Mouse (Mus musculus) embryonic facial prominence, embryonic 14.5 days (tissue): Measurements from ENCODE around the gene Myrfl. TPM values are rescaled to one million over a fixed set of nuclear protein-coding genes. Genes with fewer than 3 reads are reported as not detected.

ENCODE experiments used
- ATAC-seq: fragments of 200-750 bp; cut with Nextera tagmentation; 2 replicates; pipeline ENCODE4 v1.8.0; 2017; ENCODE audit warnings: low read depth, moderate number of reproducible peaks, moderate TSS enrichment
- DNase-seq: peaks from one replicate; pipeline ENCODE4 v3.0.0-alpha.2; 2015; ENCODE audit warnings: low spot score
- H3K27ac ChIP-seq: fragments of 300-500 bp; sonication (generic); replicated peaks from 2 replicates; pipeline ENCODE4 v1.5.1; 2014; ENCODE audit warnings: low read depth, mild to moderate bottlenecking, low read length, moderate library complexity
- H3K27me3 ChIP-seq: fragments of 300-500 bp; sonication (generic); replicated peaks from 2 replicates; pipeline ENCODE4 v1.6.1; 2014; ENCODE audit warnings: low read length; ENCODE audit not compliant: control insufficient read depth, insufficient read depth
- H3K36me3 ChIP-seq: fragments of 300-500 bp; sonication (generic); 2 replicates; pipeline ENCODE4 v1.6.1; 2014; ENCODE audit warnings: low read length, mixed read lengths; ENCODE audit not compliant: control insufficient read depth, insufficient read depth
- H3K4me1 ChIP-seq: fragments of 300-500 bp; sonication (generic); 2 replicates; pipeline ENCODE4 v1.6.1; 2014; ENCODE audit warnings: antibody characterized with exemption, low read length; ENCODE audit not compliant: control insufficient read depth, insufficient read depth
- H3K4me2 ChIP-seq: fragments of 300-500 bp; sonication (generic); 2 replicates; pipeline ENCODE4 v1.6.1; 2014; ENCODE audit warnings: low read depth, mild to moderate bottlenecking, low read length, moderate library complexity, mixed read lengths
- H3K4me3 ChIP-seq: fragments of 300-500 bp; sonication (generic); 2 replicates; pipeline ENCODE4 v1.5.1; 2014; ENCODE audit warnings: low read depth, mild to moderate bottlenecking, low read length
- H3K9ac ChIP-seq: fragments of 300-500 bp; sonication (generic); 2 replicates; pipeline ENCODE4 v1.6.1; 2014; ENCODE audit warnings: low read depth, mild to moderate bottlenecking, low read length, moderate library complexity, mixed read lengths
- H3K9me3 ChIP-seq: fragments of 300-500 bp; sonication (generic); 2 replicates; pipeline ENCODE4 v1.6.1; 2016; ENCODE audit warnings: low read length; ENCODE audit not compliant: control insufficient read depth
- WGBS: fragments of 180-500 bp; shearing (Covaris S2); extraction: QIAGEN DNeasy Blood & Tissue Kit; methylation state at CpG from one replicate; pipeline ENCODE4 v1.1.7; 2014; 5-methylcytosine and 5-hydroxymethylcytosine counted together
- polyA plus RNA-seq: library from polyadenylated mRNA; unstranded; fragments of >200 nt; fragmentation: Nextera tagmentation; extraction: Ambion mirVana; gene quantifications from 2 replicates; pipeline ENCODE4 v1.2.1, GENCODE M21; 2014

Gene Myrfl
- polyA plus RNA-seq, 1 experiment from 2014 or later, result 0.31 TPM

DNA sequence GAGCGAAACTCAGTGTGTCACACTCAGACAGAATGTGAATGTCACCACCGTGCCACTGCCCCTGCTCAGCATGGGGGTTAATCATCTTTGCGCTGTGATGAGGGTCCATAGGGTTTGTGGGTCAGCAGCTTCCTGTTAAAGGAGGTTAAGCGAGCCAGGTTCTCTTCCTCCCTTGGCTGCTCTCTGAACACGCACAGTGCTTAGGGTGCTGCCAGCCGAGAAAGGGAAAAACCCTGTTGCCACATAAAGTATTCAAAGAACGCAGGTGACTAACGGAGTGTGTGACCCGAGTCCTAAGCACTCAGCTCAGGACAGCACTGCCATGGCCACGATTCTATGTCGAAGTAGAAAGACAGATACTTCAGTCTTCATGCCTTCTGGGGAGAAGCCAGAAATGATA is 69.4 kb downstream of the Myrfl start:
- Histone ChIP-seq H3K4me3 (no peak overlapping the region), H3K27me3 (no peaks in the 10 kb centered on the region), H3K4me2 (no peak overlapping the region), H3K36me3 (no peaks in the 10 kb centered on the region), H3K9ac (no peak overlapping the region; the same call in 1 of the 2 replicates), H3K27ac (0 out of 2 replicates have a peak overlapping the region, but pooled peaks have one; percentile 10), H3K9me3 (no peaks in the 10 kb centered on the region), H3K4me1 (0 out of 2 replicates have a peak, but pooled peaks cover 3% of the 10 kb centered on the region)
- ATAC-seq, result no peak
- no peak for DNase-seq
- 84% methylated on average over 11 of the region's 11 CpGs for WGBS

DNA sequence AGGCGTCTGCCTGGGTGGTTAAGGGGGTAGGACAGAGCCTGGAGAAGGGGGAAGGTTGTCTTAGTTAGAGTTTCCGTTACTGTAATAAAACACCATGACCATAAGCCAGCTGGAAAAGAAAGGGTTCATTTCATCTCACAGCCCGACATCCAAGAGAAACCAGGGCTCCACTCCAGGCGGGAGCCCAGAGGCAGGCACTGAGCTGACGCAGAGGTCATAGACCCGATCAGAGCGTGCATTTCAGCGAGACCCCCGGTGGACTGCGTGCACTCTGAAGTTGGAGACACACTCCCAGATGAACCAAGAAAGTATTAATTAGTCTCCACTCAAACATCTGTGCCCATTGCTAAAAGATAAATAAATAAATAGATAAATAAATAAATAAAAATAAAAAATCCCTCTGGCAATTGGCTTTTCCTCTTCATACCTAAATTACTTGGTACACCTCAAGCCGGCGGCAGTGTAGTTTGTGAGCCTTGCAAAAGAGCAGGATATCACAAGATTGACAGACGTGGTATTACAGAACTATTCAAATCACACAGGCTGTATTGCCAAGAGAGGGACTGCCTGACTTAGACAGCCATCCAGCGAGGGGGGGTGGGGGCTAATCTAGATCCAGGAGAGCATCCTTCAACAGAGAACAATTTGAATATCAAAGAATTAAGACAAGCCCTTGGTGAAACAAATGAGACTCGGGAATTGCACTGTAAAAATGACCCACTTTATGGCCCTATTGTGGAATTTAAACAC is 81.2 kb downstream of the Myrfl start:
- 30% methylated on average over 15 of the region's 15 CpGs for WGBS
- H3K9me3 ChIP-seq, result no peaks in the 10 kb centered on the region
- ATAC-seq, result peak; percentile 50; the same call in 1 of the 2 replicates
- H3K4me1 ChIP-seq, result peaks cover 6% of the 10 kb centered on the region; the same call in 1 of the 2 replicates
- peak overlapping the region; percentile 8; the same call in 1 of the 2 replicates for H3K4me2 ChIP-seq
- H3K4me3 ChIP-seq, result no peak overlapping the region
- H3K27me3 ChIP-seq, result no peaks in the 10 kb centered on the region
- peak; percentile 32 for DNase-seq
- H3K27ac ChIP-seq, result no peak overlapping the region
- no peak overlapping the region for H3K9ac ChIP-seq
- no peaks in the 10 kb centered on the region for H3K36me3 ChIP-seq

DNA sequence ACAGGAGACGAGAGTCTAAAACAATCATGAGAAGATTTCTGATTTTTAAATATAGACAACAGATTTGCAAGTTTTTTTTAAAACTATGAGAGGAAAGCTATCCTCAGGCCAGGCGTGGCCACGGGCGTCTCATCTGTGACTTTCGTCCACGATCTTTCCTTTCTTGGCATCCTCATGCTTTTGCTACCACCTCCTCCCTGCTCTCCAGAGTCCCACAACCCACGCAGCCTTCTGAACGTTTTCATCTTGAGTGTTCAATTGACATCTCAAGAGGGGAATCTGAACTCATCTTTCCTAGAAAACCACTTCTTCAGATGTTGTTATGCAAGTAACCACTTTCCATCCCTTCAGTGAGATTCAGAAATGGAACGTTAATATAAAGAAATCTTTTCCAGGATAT is 83.6 kb downstream of the Myrfl start:
- no peak overlapping the region for H3K4me2 ChIP-seq
- no peaks in the 10 kb centered on the region for H3K36me3 ChIP-seq
- H3K27ac ChIP-seq, result no peak overlapping the region
- no peaks in the 10 kb centered on the region for H3K9me3 ChIP-seq
- H3K4me1 ChIP-seq, result peaks cover 6% of the 10 kb centered on the region; the same call in 1 of the 2 replicates
- WGBS, result 87% methylated on average over 9 of the region's 9 CpGs
- H3K27me3 ChIP-seq, result no peaks in the 10 kb centered on the region
- no peak for DNase-seq
- no peak for ATAC-seq
- no peak overlapping the region for H3K9ac ChIP-seq
- H3K4me3 ChIP-seq, result no peak overlapping the region

DNA sequence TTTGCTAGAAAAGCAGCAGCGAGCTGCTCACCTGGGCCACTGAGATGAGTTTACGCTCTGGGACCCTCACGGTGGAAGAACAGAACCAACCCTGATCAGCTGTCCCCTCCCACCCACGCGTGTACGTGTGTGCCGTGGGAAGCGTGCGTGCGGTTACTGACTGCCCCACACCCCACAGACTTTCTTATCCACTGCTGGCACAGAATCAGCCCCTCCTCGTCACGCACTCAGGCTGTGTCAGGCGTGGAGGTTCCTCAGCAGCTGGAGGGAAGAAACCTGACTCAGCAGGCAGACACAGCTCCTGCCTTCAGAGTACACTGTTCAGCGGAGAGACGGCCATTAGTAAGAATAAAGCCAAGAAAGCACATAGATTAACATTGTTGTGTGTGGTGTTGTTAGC is 86.0 kb downstream of the Myrfl start:
- H3K36me3 ChIP-seq, result no peaks in the 10 kb centered on the region
- no peaks in the 10 kb centered on the region for H3K27me3 ChIP-seq
- no peaks in the 10 kb centered on the region for H3K9me3 ChIP-seq
- ATAC-seq (no peak), DNase-seq (no peak)
- WGBS, result 76% methylated on average over 15 of the region's 15 CpGs
- H3K9ac ChIP-seq, result no peak overlapping the region
- H3K4me2 ChIP-seq, result no peak overlapping the region
- peaks cover 6% of the 10 kb centered on the region; the same call in 1 of the 2 replicates for H3K4me1 ChIP-seq
- H3K27ac ChIP-seq, result no peak overlapping the region
- H3K4me3 ChIP-seq, result no peak overlapping the region

DNA sequence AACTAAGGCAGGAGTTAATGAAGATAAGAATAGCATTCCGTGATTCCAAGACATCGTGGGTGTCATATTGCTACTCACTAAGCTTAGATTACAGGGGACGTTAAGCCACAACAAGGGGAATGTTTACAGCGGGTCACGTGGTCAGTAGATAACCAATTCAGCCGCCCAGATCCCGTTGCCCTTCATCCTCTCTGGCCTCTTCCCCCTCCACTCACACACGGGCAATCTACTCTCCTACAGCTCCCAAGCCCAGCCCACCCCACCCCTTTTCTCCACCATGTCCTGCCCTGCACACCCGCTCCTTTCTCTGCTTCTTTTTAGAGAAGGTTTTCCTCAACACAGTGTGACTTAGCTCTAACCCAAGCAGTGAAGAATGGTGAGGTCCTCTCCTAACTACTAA is 87.3 kb downstream of the Myrfl start:
- no peak for ATAC-seq
- H3K27ac ChIP-seq, result no peak overlapping the region
- H3K36me3 ChIP-seq, result no peaks in the 10 kb centered on the region
- no peak overlapping the region for H3K4me2 ChIP-seq
- H3K9me3 ChIP-seq, result no peaks in the 10 kb centered on the region
- DNase-seq, result no peak
- H3K4me1 ChIP-seq, result no peaks in the 10 kb centered on the region
- no peaks in the 10 kb centered on the region for H3K27me3 ChIP-seq
- WGBS, result 72% methylated on average over 9 of the region's 9 CpGs
- H3K4me3 ChIP-seq, result no peak overlapping the region
- H3K9ac ChIP-seq, result no peak overlapping the region

DNA sequence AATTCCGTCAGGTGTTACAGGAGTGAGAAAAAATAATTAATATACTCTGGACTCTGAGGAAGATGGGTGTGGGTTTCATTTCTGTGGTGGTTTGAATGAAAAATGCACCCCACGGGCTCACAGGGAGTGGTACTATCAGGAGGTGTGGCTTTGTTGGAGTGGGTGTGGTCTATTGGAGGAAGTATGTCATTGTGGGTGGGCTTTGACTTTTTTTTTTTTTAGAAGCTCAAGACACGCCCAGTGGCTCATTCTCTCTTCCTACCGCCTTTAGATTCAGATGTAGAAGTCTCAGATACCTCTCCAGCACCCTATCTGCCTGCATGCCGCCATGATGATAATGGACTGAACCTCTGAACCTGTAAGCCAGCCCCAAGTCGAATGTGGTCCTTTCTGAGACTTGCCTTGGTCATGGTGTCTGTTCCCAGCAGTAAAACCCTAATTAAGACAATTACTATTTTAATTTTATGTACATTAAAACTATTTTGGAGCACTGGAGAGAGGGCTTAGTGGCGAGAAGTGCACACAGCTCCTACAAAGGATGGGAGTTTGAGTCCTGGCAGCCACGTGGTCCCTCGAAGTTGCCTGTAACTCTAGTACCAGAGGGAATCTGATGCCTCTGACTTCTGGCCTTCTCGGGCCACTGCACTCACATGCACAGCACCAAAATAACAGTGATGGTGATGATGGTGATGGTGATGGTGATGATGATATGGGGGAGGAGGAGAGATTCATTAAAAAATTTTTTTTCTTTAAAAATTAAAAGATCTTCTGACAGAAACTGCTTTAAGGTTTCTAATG is 88.0 kb downstream of the Myrfl start:
- Histone ChIP-seq H3K4me1 (no peaks in the 10 kb centered on the region), H3K4me2 (no peak overlapping the region), H3K36me3 (no peaks in the 10 kb centered on the region), H3K27ac (no peak overlapping the region), H3K4me3 (no peak overlapping the region), H3K27me3 (no peaks in the 10 kb centered on the region), H3K9me3 (no peaks in the 10 kb centered on the region), H3K9ac (no peak overlapping the region)
- 83% methylated on average over 10 of the region's 10 CpGs for WGBS
- ATAC-seq (no peak), DNase-seq (no peak)

DNA sequence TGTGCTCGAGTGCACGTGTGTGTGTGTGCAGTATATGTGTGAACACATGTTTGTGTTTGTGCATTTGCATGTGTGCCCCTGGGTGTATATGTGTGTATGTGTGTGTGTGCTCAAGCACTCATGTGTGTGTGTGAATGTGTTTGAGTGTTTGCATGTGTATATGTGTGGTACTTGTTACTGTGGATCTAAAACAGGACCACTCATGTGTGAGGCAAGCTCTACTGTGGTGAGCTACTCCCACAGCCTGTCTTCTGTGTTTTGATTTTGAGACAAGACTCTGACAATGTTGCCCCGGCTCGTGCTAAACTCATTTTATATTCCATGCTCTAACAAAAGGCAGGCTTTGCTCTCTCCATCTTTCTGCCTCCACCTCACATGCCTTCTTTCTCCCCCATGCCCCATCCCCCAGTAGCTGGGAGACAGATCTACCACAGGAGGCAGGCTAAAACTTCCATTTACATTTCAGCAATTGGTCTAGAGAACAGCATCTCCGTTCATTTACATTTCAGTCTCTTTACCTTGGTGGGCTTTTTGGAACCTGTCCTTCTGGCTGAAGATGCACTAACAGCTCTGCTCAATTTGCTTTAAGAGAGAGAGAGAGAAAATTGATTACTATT is 94.4 kb downstream of the Myrfl start:
- Histone ChIP-seq H3K9ac (no peak overlapping the region), H3K4me1 (no peaks in the 10 kb centered on the region), H3K36me3 (no peaks in the 10 kb centered on the region), H3K27ac (no peak overlapping the region), H3K9me3 (no peaks in the 10 kb centered on the region), H3K27me3 (no peaks in the 10 kb centered on the region), H3K4me2 (no peak overlapping the region), H3K4me3 (no peak overlapping the region)
- 44% methylated on average over 5 of the region's 5 CpGs for WGBS
- no peak for DNase-seq
- no peak for ATAC-seq

DNA sequence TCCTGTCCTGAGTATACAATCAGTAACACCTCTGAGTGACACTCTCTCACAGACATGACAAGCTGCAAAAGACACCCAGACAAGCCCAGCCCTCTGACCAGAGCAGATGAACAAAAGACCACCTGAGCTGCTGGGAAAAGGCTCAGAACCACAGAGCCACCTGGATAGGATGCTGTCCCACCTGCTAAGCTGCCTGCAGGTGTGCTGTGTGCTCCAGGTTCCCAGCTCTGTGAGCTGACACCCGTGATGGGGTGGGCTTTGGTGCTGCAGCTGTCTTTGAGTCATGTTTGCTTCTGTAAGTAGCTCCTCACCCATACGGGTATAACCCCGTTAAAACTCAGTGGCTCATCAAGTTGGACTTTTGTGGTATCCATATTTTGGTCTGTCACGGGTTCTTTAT is 95.4 kb downstream of the Myrfl start:
- H3K27me3 ChIP-seq, result no peaks in the 10 kb centered on the region
- DNase-seq (no peak), ATAC-seq (0 out of 2 replicates have a peak, but pooled peaks have one; percentile 37)
- no peak overlapping the region for H3K4me2 ChIP-seq
- H3K9ac ChIP-seq, result no peak overlapping the region
- H3K4me3 ChIP-seq, result no peak overlapping the region
- H3K9me3 ChIP-seq, result no peaks in the 10 kb centered on the region
- no peak overlapping the region for H3K27ac ChIP-seq
- WGBS, result 46% methylated on average over 4 of the region's 4 CpGs
- no peaks in the 10 kb centered on the region for H3K36me3 ChIP-seq
- H3K4me1 ChIP-seq, result no peaks in the 10 kb centered on the region
